Mouse (Mus musculus) forebrain, embryonic 14.5 days (tissue): ENCODE results near the gene Rbm18. TPM values are rescaled to one million over a fixed set of nuclear protein-coding genes. Genes with fewer than 3 reads are reported as not detected.
"Not testable (repeated sequence)": the region's sequence is repeated elsewhere in the genome, so short reads cannot be mapped to it uniquely, and the experiment has no call there.

Experiments
- ATAC-seq: fragments of 200-750 bp; cut with Nextera tagmentation; 2 replicates; pipeline ENCODE4 v1.8.0; 2017; ENCODE audit warnings: mild to moderate bottlenecking, moderate library complexity
- DNase-seq: peaks from one replicate; pipeline ENCODE4 v3.0.0-alpha.2; 2015; ENCODE audit warnings: low spot score
- H3K27ac ChIP-seq: fragments of 300-500 bp; sonication (generic); 2 replicates; pipeline ENCODE4 v1.5.1; 2014; ENCODE audit warnings: low read depth, mild to moderate bottlenecking, control low read depth, low read length, moderate library complexity
- H3K27me3 ChIP-seq: fragments of 300-500 bp; sonication (generic); replicated peaks from 2 replicates; pipeline ENCODE4 v1.6.1; 2014; ENCODE audit warnings: low read length, control low read depth, mixed read lengths; ENCODE audit not compliant: control insufficient read depth, insufficient read depth
- H3K36me3 ChIP-seq: fragments of 300-500 bp; sonication (generic); 2 replicates; pipeline ENCODE4 v1.6.1; 2014; ENCODE audit warnings: low read length, control low read depth; ENCODE audit not compliant: control insufficient read depth, insufficient read depth
- H3K4me1 ChIP-seq: fragments of 300-500 bp; sonication (generic); 2 replicates; pipeline ENCODE4 v1.6.1; 2014; ENCODE audit warnings: antibody characterized with exemption, low read length, control low read depth; ENCODE audit not compliant: control insufficient read depth, insufficient read depth
- H3K4me2 ChIP-seq: fragments of 300-500 bp; sonication (generic); 2 replicates; pipeline ENCODE4 v1.6.1; 2014; ENCODE audit warnings: mild to moderate bottlenecking, control low read depth, low read length
- H3K4me3 ChIP-seq: fragments of 300-500 bp; sonication (generic); 2 replicates; pipeline ENCODE4 v1.5.1; 2014; ENCODE audit warnings: low read depth, low read length, control low read depth
- H3K9ac ChIP-seq: fragments of 300-500 bp; sonication (generic); 2 replicates; pipeline ENCODE4 v1.6.1; 2014; ENCODE audit warnings: mild to moderate bottlenecking, low read length, control low read depth, moderate library complexity
- H3K9me3 ChIP-seq: fragments of 300-500 bp; sonication (generic); replicated peaks from 2 replicates; pipeline ENCODE4 v1.6.1; 2016; ENCODE audit warnings: low read length, control low read depth, mixed read lengths; ENCODE audit not compliant: control insufficient read depth
- WGBS: fragments of 180-500 bp; shearing (Covaris S2); extraction: QIAGEN DNeasy Blood & Tissue Kit; methylation state at CpG from one replicate; pipeline ENCODE4 v1.1.7; 2014; 5-methylcytosine and 5-hydroxymethylcytosine counted together
- polyA plus RNA-seq: library from polyadenylated mRNA; unstranded; fragments of >200 nt; fragmentation: Nextera tagmentation; extraction: Ambion mirVana; gene quantifications from 2 replicates; pipeline ENCODE4 v1.2.1, GENCODE M21; 2014

Gene Rbm18
- polyA plus RNA-seq = 166 and 187 TPM in 2 replicates

GRCm38 (mm10) chr2:36136300-36136941 is at the start of gene Rbm18, which contains the start of gene Mrrf:
TSS of gene Rbm18 (minus strand) at chr2:36136773.
TSS of gene Mrrf (plus strand) at chr2:36136389.
- Histone ChIP-seq H3K27ac (peak within 1 kb of the TSS; percentile 71), H3K4me3 (peak within 1 kb of the TSS; percentile 80), H3K4me2 (peak within 1 kb of the TSS; percentile 59), H3K4me1 (peaks cover 13% of the 10 kb centered on the region), H3K9me3 (no peaks in the 10 kb centered on the region), H3K36me3 (peaks cover 28% of the 10 kb centered on the region), H3K27me3 (no peaks in the 10 kb centered on the region), H3K9ac (peak within 1 kb of the TSS; percentile 85)
- peak; percentile 89 for DNase-seq
- ATAC-seq = peak; percentile 98
- under 1% methylated on average over 50 of the region's 50 CpGs for WGBS

- H3K27ac ChIP-seq = no peak overlapping the region
- H3K9ac ChIP-seq = no peak overlapping the region
- no peak for DNase-seq
- no peaks in the 10 kb centered on the region for H3K27me3 ChIP-seq
- no peak for ATAC-seq
- 78% methylated on average over 6 of the region's 6 CpGs for WGBS
- no peak overlapping the region for H3K4me3 ChIP-seq
- 0 out of 2 replicates have a peak, but pooled peaks cover 3% of the 10 kb centered on the region for H3K36me3 ChIP-seq
- H3K4me2 ChIP-seq = no peak overlapping the region
- no peaks in the 10 kb centered on the region for H3K9me3 ChIP-seq
- no peaks in the 10 kb centered on the region for H3K4me1 ChIP-seq
Observed at GRCm38 (mm10) chr2:36184876-36185275, 48.3 kb upstream of the Rbm18 start.

GRCm38 (mm10) chr2:36184192-36184591 is 47.6 kb upstream of the Rbm18 start:
- no peaks in the 10 kb centered on the region for H3K27me3 ChIP-seq
- 96% methylated on average over 2 of the region's 2 CpGs for WGBS
- H3K9me3 ChIP-seq = no peaks in the 10 kb centered on the region
- peaks cover 6% of the 10 kb centered on the region; the same call in 1 of the 2 replicates for H3K36me3 ChIP-seq
- H3K9ac ChIP-seq = no peak overlapping the region
- DNase-seq = no peak
- no peak overlapping the region for H3K27ac ChIP-seq
- no peak overlapping the region for H3K4me2 ChIP-seq
- no peak for ATAC-seq
- no peaks in the 10 kb centered on the region for H3K4me1 ChIP-seq
- no peak overlapping the region for H3K4me3 ChIP-seq

GRCm38 (mm10) chr2:36183278-36183677 is 46.7 kb upstream of the Rbm18 start:
- DNase-seq (peak; percentile 41), ATAC-seq (no peak)
- Histone ChIP-seq H3K4me1 (no peaks in the 10 kb centered on the region), H3K27ac (no peak overlapping the region), H3K27me3 (no peaks in the 10 kb centered on the region), H3K36me3 (peaks cover 14% of the 10 kb centered on the region; the same call in 1 of the 2 replicates), H3K4me3 (no peak overlapping the region), H3K9ac (no peak overlapping the region), H3K4me2 (no peak overlapping the region), H3K9me3 (no peaks in the 10 kb centered on the region)
- 70% methylated on average over 2 of the region's 2 CpGs for WGBS

- not testable (repeated sequence) for H3K27me3 ChIP-seq, ATAC-seq, H3K4me1 ChIP-seq, H3K4me2 ChIP-seq, DNase-seq, H3K9ac ChIP-seq, H3K9me3 ChIP-seq, H3K4me3 ChIP-seq, H3K27ac ChIP-seq
- WGBS = 93% methylated on average over 4 of the region's 4 CpGs
- H3K36me3 ChIP-seq = peaks cover 21% of the 10 kb centered on the region
Observed at GRCm38 (mm10) chr2:36181587-36182368, 45.2 kb upstream of the Rbm18 start.

GRCm38 (mm10) chr2:36179487-36179886 is 42.9 kb upstream of the Rbm18 start:
- WGBS = 83% methylated on average over 3 of the region's 3 CpGs
- DNase-seq (no peak), ATAC-seq (no peak)
- no peak overlapping the region for H3K4me2 ChIP-seq
- no peaks in the 10 kb centered on the region for H3K9me3 ChIP-seq
- peaks cover 21% of the 10 kb centered on the region for H3K36me3 ChIP-seq
- H3K9ac ChIP-seq = no peak overlapping the region
- H3K4me1 ChIP-seq = no peaks in the 10 kb centered on the region
- H3K27ac ChIP-seq = no peak overlapping the region
- H3K4me3 ChIP-seq = no peak overlapping the region
- H3K27me3 ChIP-seq = no peaks in the 10 kb centered on the region

GRCm38 (mm10) chr2:36172574-36172973 is 36.0 kb upstream of the Rbm18 start:
- H3K4me2 ChIP-seq = no peak overlapping the region
- no peak overlapping the region for H3K4me3 ChIP-seq
- H3K9ac ChIP-seq = no peak overlapping the region
- 91% methylated on average over 3 of the region's 3 CpGs for WGBS
- ATAC-seq = no peak
- H3K27ac ChIP-seq = no peak overlapping the region
- no peaks in the 10 kb centered on the region for H3K27me3 ChIP-seq
- H3K4me1 ChIP-seq = peaks cover 6% of the 10 kb centered on the region; the same call in 1 of the 2 replicates
- no peaks in the 10 kb centered on the region for H3K9me3 ChIP-seq
- no peak for DNase-seq
- peaks cover 6% of the 10 kb centered on the region for H3K36me3 ChIP-seq

GRCm38 (mm10) chr2:36172136-36172535 is 35.6 kb upstream of the Rbm18 start:
- WGBS = 39% methylated on average over 4 of the region's 4 CpGs
- no peak overlapping the region for H3K27ac ChIP-seq
- peak; percentile 76 for ATAC-seq

GRCm38 (mm10) chr2:36169176-36169575 is 32.6 kb upstream of the Rbm18 start:
- Histone ChIP-seq H3K4me2 (no peak overlapping the region), H3K27ac (no peak overlapping the region), H3K4me3 (no peak overlapping the region), H3K27me3 (no peaks in the 10 kb centered on the region), H3K9me3 (no peaks in the 10 kb centered on the region), H3K4me1 (peaks cover 6% of the 10 kb centered on the region; the same call in 1 of the 2 replicates), H3K9ac (no peak overlapping the region), H3K36me3 (no peaks in the 10 kb centered on the region)
- 83% methylated on average over 4 of the region's 4 CpGs for WGBS
- DNase-seq (no peak), ATAC-seq (no peak)

More at GRCm38 (mm10) chr2:36172136-36172535, 35.6 kb upstream of the Rbm18 start:
- Histone ChIP-seq H3K9ac (no peak overlapping the region), H3K4me1 (peaks cover 6% of the 10 kb centered on the region; the same call in 1 of the 2 replicates), H3K4me3 (no peak overlapping the region), H3K36me3 (peaks cover 1% of the 10 kb centered on the region; the same call in 1 of the 2 replicates), H3K27me3 (no peaks in the 10 kb centered on the region), H3K9me3 (no peaks in the 10 kb centered on the region), H3K4me2 (no peak overlapping the region)
- DNase-seq = peak; percentile 66
